In genomic region chr7:98388881-98389501, GRCm38 (mm10) we compare ENCODE assay signal across 11 mouse cellular contexts. TPM values are rescaled to one million over a fixed set of nuclear protein-coding genes. Genes with fewer than 3 reads are reported as not detected.
DNase-seq lines count a peak whose midpoint lies in the region; ATAC-seq and TF ChIP-seq lines count a peak whose summit lies in the region.
"Had no signal": no experiment of that assay in that cellular context is flagged by ENCODE, and none has a peak within 500 bp of the region (broad histone marks: within the 10 kb centered on the region; RNA-seq: fewer than 3 reads in every experiment).

No protein-coding gene starts in this region.

- intact Hi-C loops in gastrocnemius, adult 2 months (cut with DNase I): no loop called here

- 89% methylated on average over 12 of the region's 12 CpGs for WGBS in liver, adult 2 months
- 69% methylated on average over 12 of the region's 12 CpGs for WGBS in liver, postnatal 0 days (ENCODE audit: insufficient replicate concordance)

- H3K9ac ChIP-seq in liver, adult 2 months (ENCODE audit: low read depth, low read length): no peak overlapping the region
- H3K9ac ChIP-seq in liver, postnatal 0 days (replicated peaks): no peak overlapping the region

- H3K79me2 ChIP-seq in liver, adult 2 months (ENCODE audit: control insufficient read depth, insufficient read depth, low read length): no peaks in the 10 kb centered on the region

- DNase-seq in liver, adult 2 months (ENCODE audit: extremely low read depth, low read depth, low spot score): no peak
- DNase-seq in liver, postnatal 0 days: no peak
- peak; percentile 16 for DNase-seq in brain, adult 2 months (ENCODE audit: low read depth, low spot score)
- peak; percentile 76 for DNase-seq in gastrocnemius, adult 2 months
- DNase-seq in layer of hippocampus, adult 2 months (ENCODE audit: low spot score in 2 of 2): peak in 1 of 2 experiments; percentile 45
- DNase-seq in cerebellum, adult 9-10 months: no peak
- no peak for DNase-seq in B cell, adult 2 months
- DNase-seq: thymus, postnatal 4 days had no signal

- H3K27ac ChIP-seq in liver, adult 2 months (replicated peaks; ENCODE audit: insufficient read depth, low read depth, low read length): peak overlapping the region; percentile 24
- H3K27ac ChIP-seq in liver, postnatal 0 days (ENCODE audit: low read depth): no peak overlapping the region
- H3K27ac ChIP-seq in gastrocnemius, adult 2 months: peak overlapping the region; percentile 46
- H3K27ac ChIP-seq in layer of hippocampus, adult 2 months: 0 out of 2 replicates have a peak overlapping the region, but pooled peaks have one; percentile 39

- no peaks in the 10 kb centered on the region for H3K27me3 ChIP-seq in liver, adult 2 months (ENCODE audit: control insufficient read depth, insufficient read depth, low read length)
- no peaks in the 10 kb centered on the region for H3K27me3 ChIP-seq in liver, postnatal 0 days (ENCODE audit: insufficient read depth, low read length)

- no peaks in the 10 kb centered on the region for H3K9me3 ChIP-seq in liver, postnatal 0 days (ENCODE audit: low read length)

- TF ChIP-seq POLR2A in liver, adult 2 months (IDR thresholded peaks at IDR 0.05; ENCODE audit: extremely low read depth, insufficient read depth, low read length): no peak

- H3K36me3 ChIP-seq in liver, adult 2 months (ENCODE audit: control insufficient read depth, insufficient read depth, low read length): no peaks in the 10 kb centered on the region
- no peaks in the 10 kb centered on the region for H3K36me3 ChIP-seq in liver, postnatal 0 days (replicated peaks; ENCODE audit: insufficient read depth, low read length)

- no peak overlapping the region for H3K4me3 ChIP-seq in liver, adult 2 months (ENCODE audit: insufficient read depth, low read depth, low read length)
- H3K4me3 ChIP-seq in liver, postnatal 0 days (ENCODE audit: low read depth, low read length): no peak overlapping the region
- no peak overlapping the region for H3K4me3 ChIP-seq in gastrocnemius, adult 2 months
- no peak overlapping the region for H3K4me3 ChIP-seq in layer of hippocampus, adult 2 months
- H3K4me3 ChIP-seq: megakaryocyte, embryonic 14.5 days had no signal

- peaks cover 50% of the 10 kb centered on the region for H3K4me1 ChIP-seq in liver, adult 2 months (ENCODE audit: control insufficient read depth, insufficient read depth, low read length)
- peaks cover 25% of the 10 kb centered on the region for H3K4me1 ChIP-seq in liver, postnatal 0 days (ENCODE audit: insufficient read depth)

- no peak for TF ChIP-seq CTCF in liver, adult 2 months (IDR thresholded peaks at IDR 0.05; ENCODE audit: low read depth, low read length)
- TF ChIP-seq CTCF in liver, postnatal 0 days (IDR thresholded peaks at IDR 0.05; ENCODE audit: low read depth): no peak
- no peak for TF ChIP-seq CTCF in gastrocnemius, adult 2 months (IDR thresholded peaks at IDR 0.05)
- no peak for TF ChIP-seq CTCF in layer of hippocampus, adult 2 months (conservative IDR thresholded peaks at IDR 0.05)

- H3K4me2 ChIP-seq in liver, postnatal 0 days (ENCODE audit: low read depth, low read length): no peak overlapping the region

- no peak for TF ChIP-seq EP300 in liver, postnatal 0 days (IDR thresholded peaks at IDR 0.05; ENCODE audit: low read depth)

- no peak for ATAC-seq in liver, postnatal 0 days
- ATAC-seq in megakaryocyte, adult 5-6 weeks (ENCODE audit: poor library complexity, severe bottlenecking): no peak

RNA-seq across cellular contexts. Expression of gene Tsku, which starts 27.9 kb away (rescaled TPM):
- 10.1 and 15.4 TPM in 2 replicates for total RNA-seq in liver, adult 2 months (2014; rRNA removed)
- polyA plus RNA-seq in liver, adult 2 months (2012; rRNA removed): 57.1 and 103 TPM in 2 replicates
- polyA plus RNA-seq in liver, postnatal 0 days (2015; fragmentation: Nextera tagmentation; extraction: Ambion mirVana): 8.3 and 18.9 TPM in 2 replicates
- 1 to 10 TPM; 1.1 to 2.2 TPM for total RNA-seq in gastrocnemius, adult 2 months (2021)
- 1 to 10 TPM; 1.7 to 2.0 TPM for total RNA-seq in layer of hippocampus, adult 2 months (2021)
- not detected in 2 replicates for total RNA-seq in megakaryocyte, adult 5-6 weeks (2015)
- total RNA-seq in megakaryocyte, adult 5-6 weeks (2017): 0.07 and 0.37 TPM in 2 replicates

RNA-seq across cellular contexts. Expression of gene Gucy2d, which starts 51.2 kb away (rescaled TPM):
- total RNA-seq in liver, adult 2 months (2014; rRNA removed): not detected in 2 replicates
- not detected in 2 replicates for polyA plus RNA-seq in liver, adult 2 months (2012; rRNA removed)
- polyA plus RNA-seq in liver, postnatal 0 days (2015; fragmentation: Nextera tagmentation; extraction: Ambion mirVana): not detected in 2 replicates
- under 1 TPM in 1 of 2 experiments, not detected in 1; 0.25 TPM for total RNA-seq in gastrocnemius, adult 2 months (2021)
- total RNA-seq in layer of hippocampus, adult 2 months (2021): not detected
- not detected in 2 replicates for total RNA-seq in megakaryocyte, adult 5-6 weeks (2015)
- not detected in 2 replicates for total RNA-seq in megakaryocyte, adult 5-6 weeks (2017)
- polyA plus RNA-seq: intestine, embryonic 14.5 days had no signal

Comparison
In these comparisons a context has a peak if more than half of its experiments do, and no peak if none do; other contexts are left out.
1. DNase-seq: peak in brain, adult 2 months (single experiment) and gastrocnemius, adult 2 months (single experiment); none in liver, adult 2 months (single experiment), liver, postnatal 0 days (single experiment), cerebellum, adult 9-10 months (single experiment) and B cell, adult 2 months (0 of 2).